Mouse (Mus musculus) myocyte (in vitro differentiated cells): ENCODE measurements around the gene Rapgef4.

ENCODE experiments used
- CEBPB ChIP-seq: IDR thresholded peaks from 2 replicates; pipeline ENCODE4 v1.6.1; 2011; ENCODE audit warnings: mild to moderate bottlenecking, moderate library complexity; ENCODE audit not compliant: poor library complexity, insufficient read depth, severe bottlenecking
- MYOD1 ChIP-seq, 3 experiments: IDR thresholded peaks; one replicate each; pipeline ENCODE4 v1.6.1; 2011; ENCODE audit warnings: control low read depth in 2 of 3, low read depth in 2 of 3, mild to moderate bottlenecking in 2 of 3, moderate library complexity in 1 of 3; ENCODE audit not compliant: insufficient read length in 2 of 3, control insufficient read depth in 1 of 3
- POLR2A ChIP-seq: IDR thresholded peaks from one replicate; pipeline ENCODE4 v1.6.1; 2011; ENCODE audit warnings: low read depth, mild to moderate bottlenecking, control low read depth, moderate library complexity; ENCODE audit not compliant: insufficient read length
- POLR2AphosphoS2 ChIP-seq: IDR thresholded peaks from one replicate; pipeline ENCODE4 v1.6.1; 2011; ENCODE audit warnings: low read depth, control low read depth; ENCODE audit not compliant: insufficient read length
- REST ChIP-seq: IDR thresholded peaks from one replicate; pipeline ENCODE4 v1.6.1; 2011; ENCODE audit warnings: mild to moderate bottlenecking, control low read depth, moderate library complexity; ENCODE audit not compliant: insufficient read depth, insufficient read length
- TCF12 ChIP-seq: IDR thresholded peaks from one replicate; pipeline ENCODE4 v1.6.1; 2011; ENCODE audit warnings: mild to moderate bottlenecking, control low read depth; ENCODE audit not compliant: poor library complexity, insufficient read depth, severe bottlenecking
- TCF3 ChIP-seq: IDR thresholded peaks from one replicate; pipeline ENCODE4 v1.6.1; 2011; ENCODE audit warnings: low read depth, control low read depth; ENCODE audit not compliant: insufficient read length

DNA sequence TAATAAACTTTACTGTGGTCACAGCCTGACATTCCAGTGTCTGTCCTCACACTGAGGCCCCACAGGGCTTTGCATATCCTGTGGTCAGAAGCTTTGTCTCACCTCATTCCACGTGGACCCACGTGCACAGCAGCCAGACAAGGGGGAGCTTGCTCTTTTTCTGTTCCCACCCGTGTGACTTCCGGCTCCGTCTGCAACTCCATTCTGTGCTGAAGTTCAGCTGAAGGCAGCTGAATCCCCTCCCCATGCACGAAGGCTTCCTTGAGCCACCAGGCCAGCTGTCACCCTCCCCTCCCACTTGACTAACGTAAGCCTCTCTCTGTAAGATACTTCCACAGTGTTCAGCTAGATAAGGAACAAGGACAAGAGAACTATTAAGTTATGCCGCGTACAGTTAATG is 176.5 kb downstream of the Rapgef4 start:
- peak in 2 of 3 experiments; percentile 60 to 62 for TF ChIP-seq MYOD1 (IDR thresholded peaks at IDR 0.05; ENCODE audit: control insufficient read depth in 1 of 3, insufficient read length in 2 of 3, low read depth in 2 of 3)
- no peak for TF ChIP-seq POLR2A
- TF ChIP-seq POLR2AphosphoS2 = no peak
- no peak for TF ChIP-seq REST
- no peak for TF ChIP-seq CEBPB
- TF ChIP-seq TCF3 = no peak
- no peak for TF ChIP-seq TCF12
